Mouse (Mus musculus): Measurements from ENCODE around the gene B3gnt3.
A peak's percentile ranks its signal among the peaks of the same experiment; 100 is the strongest.

The B3gnt3 gene

GRCm38 (mm10) chr8:71678216-71678615 is 23.4 kb downstream of the B3gnt3 start:
- no peak for DNase-seq (ENCODE audit: low read depth)

DNA sequence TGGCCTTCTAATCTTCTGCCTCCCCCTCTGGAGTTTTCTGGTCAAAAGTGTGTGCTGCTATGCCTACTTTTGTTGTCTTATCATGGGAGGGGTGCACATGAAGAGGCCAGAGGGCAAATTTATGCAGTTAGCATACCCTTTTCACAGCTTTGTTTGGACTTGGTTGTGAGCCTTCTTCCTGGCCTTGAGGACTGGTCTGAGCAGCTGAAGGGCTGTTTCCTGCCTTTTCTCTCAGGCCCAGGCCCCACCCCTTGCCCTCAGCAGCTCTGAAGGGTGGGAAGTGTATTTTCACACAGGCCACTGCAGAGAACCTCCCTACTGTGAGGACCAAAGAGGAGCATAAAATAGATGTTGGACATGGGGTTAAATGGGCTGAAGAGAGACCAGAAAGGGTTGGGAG is 24.0 kb downstream of the B3gnt3 start:
- no peak for DNase-seq (ENCODE audit: low read depth)

- no peak for DNase-seq (ENCODE audit: low read depth)
Observed at GRCm38 (mm10) chr8:71676803-71677202, 24.8 kb downstream of the B3gnt3 start.

DNA sequence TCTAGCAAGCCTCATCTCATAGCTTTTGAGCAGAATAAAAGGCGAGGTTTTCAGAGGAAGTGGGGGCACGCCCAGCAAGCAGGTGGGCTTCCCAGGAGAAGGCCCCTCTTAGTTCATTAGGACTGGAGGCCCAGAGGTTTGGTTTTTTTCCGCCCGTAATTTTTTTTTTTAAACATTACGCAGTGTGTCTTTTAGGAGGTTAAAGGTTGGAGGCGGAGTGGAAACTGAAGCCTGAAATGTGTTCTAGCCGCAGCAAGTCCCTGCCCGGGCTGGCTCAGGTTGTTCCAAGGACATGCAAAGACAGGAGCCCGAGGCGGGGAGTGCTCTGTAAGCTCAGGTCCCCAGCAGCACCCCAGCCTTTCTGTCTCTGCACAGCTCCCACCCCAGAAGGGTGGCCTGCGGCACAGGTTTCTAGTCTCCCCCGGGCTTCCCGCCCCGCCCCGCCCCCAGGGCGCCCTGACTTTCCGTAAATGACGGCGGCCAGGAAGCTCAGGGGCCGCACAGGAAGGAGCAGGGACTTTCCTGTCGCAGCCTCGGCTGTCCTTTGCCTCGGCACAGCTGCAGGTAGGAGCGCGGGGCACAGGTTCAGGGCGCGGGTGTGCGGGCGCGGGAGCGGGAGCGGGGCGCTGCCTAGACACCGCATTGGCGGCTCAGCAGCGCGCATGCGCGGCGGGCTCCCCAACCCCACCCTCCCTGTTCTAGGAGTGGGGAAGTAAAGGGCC is 25.4 kb downstream of the B3gnt3 start, which contains the start of gene Jak3:
Gene Jak3 (plus strand): TSS at position 277 of the 722 bp plus-strand sequence.
- DNase-seq (ENCODE audit: low read depth): peak; percentile 49

DNA sequence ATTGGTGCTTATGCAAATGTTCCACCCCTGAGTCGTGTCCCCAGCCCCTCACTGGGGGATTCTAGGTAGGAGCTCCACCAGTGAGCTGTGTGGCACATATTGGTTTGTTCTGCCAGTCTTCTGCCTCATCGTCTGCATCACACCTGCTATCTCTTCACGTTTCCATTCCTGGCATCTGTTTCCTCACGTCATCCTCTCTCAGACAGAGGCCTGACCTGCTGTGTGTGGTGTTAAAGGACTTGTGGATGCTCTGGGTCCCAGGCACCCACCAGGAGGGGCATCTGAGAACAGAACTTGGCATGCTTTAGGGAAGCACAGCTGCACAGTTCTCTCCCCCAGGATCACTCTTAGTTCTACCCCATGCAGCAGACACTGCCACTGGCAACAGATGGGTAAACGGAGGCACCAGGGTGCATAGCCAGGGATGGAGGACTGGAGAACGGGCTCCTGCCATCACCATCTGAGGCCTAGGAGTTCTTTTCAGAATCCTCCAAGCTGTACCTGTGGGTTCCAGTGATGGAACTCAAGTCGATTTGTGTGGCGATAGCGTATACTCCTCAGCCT is 26.1 kb downstream of the B3gnt3 start:
- DNase-seq (ENCODE audit: low read depth): no peak

- no peak for DNase-seq (ENCODE audit: low read depth)
Observed at GRCm38 (mm10) chr8:71674071-71674470, 27.5 kb downstream of the B3gnt3 start.

GRCm38 (mm10) chr8:71672168-71672735 is 29.3 kb downstream of the B3gnt3 start:
- no peak for DNase-seq (ENCODE audit: low read depth)

DNA sequence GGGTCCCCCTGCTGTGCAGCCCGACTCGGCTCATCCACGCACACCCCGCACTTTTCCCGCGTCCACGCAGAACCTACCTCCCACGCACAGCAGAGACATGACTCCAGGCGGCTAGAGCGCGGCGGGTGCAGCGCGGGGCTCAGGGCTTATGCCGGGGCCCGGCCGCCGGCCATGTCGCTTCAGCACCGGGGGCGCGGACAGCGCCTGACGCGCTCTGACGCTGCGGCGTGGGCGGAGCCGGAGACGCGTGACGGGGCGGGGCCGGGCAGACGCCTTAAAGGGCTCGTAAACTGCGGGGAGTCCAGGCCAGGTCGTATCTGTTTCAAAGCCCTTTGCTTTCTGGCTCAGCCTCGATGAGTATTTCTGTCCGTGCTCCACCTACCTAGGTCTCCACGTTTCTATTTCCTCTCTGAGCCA is 30.0 kb downstream of the B3gnt3 start, which contains the start of gene Unc13a:
Gene Unc13a (minus strand): TSS at position 209 of the 417 bp plus-strand sequence.
- peak; percentile 73 for DNase-seq (ENCODE audit: low read depth)

GRCm38 (mm10) chr8:71670621-71671548 is 30.7 kb downstream of the B3gnt3 start:
- DNase-seq (ENCODE audit: low read depth): no peak

- no peak for DNase-seq (ENCODE audit: low read depth)
Observed at GRCm38 (mm10) chr8:71670198-71670597, 31.4 kb downstream of the B3gnt3 start.

- DNase-seq (ENCODE audit: low read depth): no peak
Observed at GRCm38 (mm10) chr8:71668220-71668975, 33.2 kb downstream of the B3gnt3 start.

GRCm38 (mm10) chr8:71667256-71667655 is 34.3 kb downstream of the B3gnt3 start:
- no peak for DNase-seq (ENCODE audit: low read depth)

DNA sequence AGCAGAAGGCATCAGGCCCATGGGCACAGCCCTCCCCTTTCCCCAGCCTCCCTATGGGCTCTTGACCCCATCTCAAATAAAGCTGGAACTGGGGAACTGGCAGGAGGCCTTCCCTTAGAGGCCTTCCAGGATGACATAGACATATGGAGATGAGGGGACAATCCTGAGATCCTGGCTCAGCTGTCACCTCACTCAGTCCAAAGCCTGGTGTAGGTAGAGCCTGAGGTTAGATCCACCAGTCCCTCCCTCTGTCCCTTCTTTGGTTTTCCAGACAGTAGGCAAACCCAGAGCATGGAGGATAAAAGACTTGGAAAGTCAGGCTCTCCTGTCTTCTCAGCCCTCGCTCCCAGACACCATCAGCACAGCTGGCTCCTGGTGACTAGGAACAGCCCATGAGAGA is 34.7 kb downstream of the B3gnt3 start:
- DNase-seq (ENCODE audit: low read depth): no peak

DNA sequence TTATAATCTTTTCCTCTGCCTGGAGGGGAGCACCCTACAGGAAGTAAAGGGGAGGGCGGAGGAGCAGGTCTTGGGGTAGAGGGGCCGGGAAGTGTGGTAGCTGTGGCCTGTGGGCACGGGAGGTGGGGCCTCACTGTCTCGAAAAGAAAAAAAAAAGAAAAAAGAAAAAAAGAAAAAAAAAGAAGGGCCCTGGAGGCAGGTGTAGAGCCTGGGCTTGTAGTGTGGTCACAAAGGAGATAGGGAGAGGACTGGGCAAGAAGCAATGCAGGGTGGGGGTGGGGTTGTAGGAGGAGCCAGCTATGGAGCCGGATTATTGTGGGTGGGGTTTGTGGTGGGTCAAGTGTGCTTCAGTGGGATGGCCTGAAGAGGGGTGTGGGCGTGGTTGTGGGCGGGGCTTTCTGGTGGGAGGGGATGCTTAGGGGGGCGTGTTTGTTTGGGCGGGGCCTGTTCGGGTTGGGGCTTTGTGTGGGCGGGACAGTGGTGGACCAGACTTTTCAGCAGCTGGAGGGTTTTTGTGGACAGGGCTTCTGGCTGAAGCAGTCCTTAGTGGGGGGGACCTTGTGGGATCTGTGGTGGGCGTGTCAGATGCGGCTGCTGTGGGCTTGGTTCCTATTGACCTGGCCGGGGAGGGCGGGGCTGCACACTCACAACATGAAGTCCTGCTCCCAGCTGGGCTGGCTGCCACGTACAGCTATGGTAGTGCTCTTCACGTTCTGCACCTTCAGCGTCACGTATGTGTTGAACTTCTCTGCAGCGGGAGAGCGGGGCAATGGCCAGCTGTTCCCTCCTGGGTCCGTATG is 36.1 kb downstream of the B3gnt3 start:
- DNase-seq (ENCODE audit: low read depth): peak; percentile 50

- peak; percentile 84 for DNase-seq (ENCODE audit: low read depth)
Observed at GRCm38 (mm10) chr8:71660325-71661120, 41.1 kb downstream of the B3gnt3 start.

GRCm38 (mm10) chr8:71659751-71660150 is 41.8 kb downstream of the B3gnt3 start:
- DNase-seq (ENCODE audit: low read depth): no peak

- DNase-seq (ENCODE audit: low read depth): no peak
Observed at GRCm38 (mm10) chr8:71658515-71659049, 43.0 kb downstream of the B3gnt3 start.

DNA sequence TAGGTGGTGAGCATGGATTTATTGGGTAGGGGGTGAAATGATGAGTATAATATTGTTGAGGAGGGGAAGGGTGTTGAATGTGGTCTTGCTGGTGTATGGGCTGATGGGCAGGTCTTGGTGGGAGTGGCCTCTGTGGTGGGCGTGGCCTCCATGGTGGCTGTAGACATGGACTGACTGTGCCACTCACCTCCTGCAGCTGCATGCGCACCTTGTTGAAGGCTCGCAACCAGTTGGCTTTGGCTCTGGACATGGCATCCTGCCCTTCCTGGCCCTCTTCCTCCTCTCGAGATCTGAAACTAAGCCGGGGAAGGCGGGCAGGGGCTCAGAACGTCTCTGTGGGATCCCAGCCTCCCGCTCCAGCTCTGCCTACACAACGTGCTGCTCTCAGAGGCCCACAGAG is 43.8 kb downstream of the B3gnt3 start:
- DNase-seq (ENCODE audit: low read depth): no peak

DNA sequence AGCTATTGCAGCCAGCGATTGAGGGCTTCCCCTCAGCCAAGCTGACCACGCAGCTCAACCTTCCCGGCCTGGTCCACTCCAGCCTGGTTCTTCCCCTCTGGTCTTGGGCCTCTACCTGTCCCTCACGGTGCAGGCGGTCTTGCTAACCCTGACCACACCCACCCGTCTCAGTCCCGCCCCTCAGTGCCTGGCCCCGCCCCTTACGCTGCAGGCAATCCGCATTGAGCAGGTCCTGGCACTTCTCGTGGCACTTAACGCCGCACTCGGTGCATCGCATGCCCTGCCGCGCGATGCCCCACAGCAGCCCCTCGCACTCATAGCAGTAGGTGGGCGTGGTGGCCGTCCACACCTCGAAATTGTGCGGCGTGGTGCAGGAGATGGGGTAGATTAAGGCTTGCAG is 47.0 kb downstream of the B3gnt3 start:
- peak; percentile 41 for DNase-seq (ENCODE audit: low read depth)

DNA sequence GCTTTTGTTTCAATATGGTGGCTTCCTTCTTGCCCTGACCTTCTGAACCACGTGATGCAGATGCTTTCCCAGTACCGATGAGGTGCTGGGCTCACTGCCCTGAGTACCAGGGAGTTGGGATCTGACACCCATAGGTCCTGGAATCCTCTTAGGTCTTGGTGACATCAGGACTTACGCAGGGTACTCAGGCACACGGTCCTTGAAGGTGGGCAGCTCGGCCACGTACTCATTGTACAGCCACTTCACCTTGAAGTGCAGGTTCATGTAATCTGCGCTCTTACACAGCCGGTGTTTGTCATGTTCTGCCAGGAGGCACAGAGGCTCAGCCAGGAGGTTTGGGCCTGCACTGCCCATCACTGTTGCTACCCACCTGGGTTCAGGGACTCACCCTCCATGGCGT is 56.1 kb downstream of the B3gnt3 start:
- no peak for DNase-seq (ENCODE audit: low read depth)

All from c-Kit-positive CD71-positive TER-119-negative erythroid progenitor cells, embryonic 14.5 days (primary cell).